Mouse (Mus musculus) brain, embryonic 14.5 days (tissue): ENCODE measurements at regions not wholly inside any gene's neighbourhood (a gene's known extent, or its start where the extent isn't known, plus 50 kb on each side); places are given as distances from the start of the nearest gene placed in this dataset.

ENCODE experiments used
- CTCF ChIP-seq: fragments of 200-500 bp; IDR thresholded peaks from 2 replicates; pipeline ENCODE4 v1.5.1; 2012; ENCODE audit warnings: inconsistent platforms, mild to moderate bottlenecking, moderate library complexity, borderline replicate concordance; ENCODE audit not compliant: insufficient read depth, insufficient read length; ENCODE audit errors: extremely low read depth
- POLR2A ChIP-seq: fragments of 200-500 bp; IDR thresholded peaks from 2 replicates; pipeline ENCODE4 v1.6.1; 2012; ENCODE audit warnings: mild to moderate bottlenecking, inconsistent platforms, borderline replicate concordance; ENCODE audit not compliant: poor library complexity, insufficient read depth, insufficient read length, severe bottlenecking; ENCODE audit errors: extremely low read depth

DNA sequence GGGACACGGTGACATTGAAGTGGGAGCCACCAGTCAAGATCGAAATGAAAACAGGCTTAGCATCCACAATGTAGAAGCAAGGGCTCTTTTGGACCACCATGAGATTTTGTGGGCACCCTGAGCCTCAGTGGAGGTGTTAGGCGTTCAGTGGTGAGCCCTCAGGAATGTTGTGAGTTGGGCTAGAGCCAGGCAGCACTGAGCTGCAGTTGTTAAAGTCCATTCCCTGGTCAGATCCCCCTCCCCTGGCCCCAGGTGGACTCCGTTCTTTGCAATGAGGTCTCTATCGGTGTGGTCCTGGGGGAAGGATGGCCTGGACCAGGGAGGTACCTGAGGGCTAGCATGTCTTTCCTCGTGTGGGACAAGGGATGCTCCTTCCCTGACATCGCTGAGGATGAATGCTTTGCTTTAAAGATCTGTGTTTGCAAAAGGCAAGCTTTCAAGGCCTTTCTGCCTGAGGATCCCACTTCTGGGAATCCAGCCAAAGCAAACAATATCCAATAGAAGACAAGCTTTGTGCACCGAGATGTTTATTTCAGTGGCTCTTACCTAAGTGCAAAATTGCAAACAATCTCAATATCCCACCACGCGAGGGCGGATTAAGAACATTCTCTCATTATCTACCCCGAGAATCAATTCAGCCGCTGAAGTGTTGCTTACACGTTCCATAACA is 90.6 kb upstream of the Gdf10 start:
- no peak for TF ChIP-seq CTCF
- no peak for TF ChIP-seq POLR2A
